Mouse (Mus musculus): ENCODE data around the gene Gm20388. TPM values are rescaled to one million over a fixed set of nuclear protein-coding genes. Genes with fewer than 3 reads are reported as not detected.

Gm20388 gene
- polyA plus RNA-seq, 1 experiment from 2014 or later = 1.4 TPM

DNA sequence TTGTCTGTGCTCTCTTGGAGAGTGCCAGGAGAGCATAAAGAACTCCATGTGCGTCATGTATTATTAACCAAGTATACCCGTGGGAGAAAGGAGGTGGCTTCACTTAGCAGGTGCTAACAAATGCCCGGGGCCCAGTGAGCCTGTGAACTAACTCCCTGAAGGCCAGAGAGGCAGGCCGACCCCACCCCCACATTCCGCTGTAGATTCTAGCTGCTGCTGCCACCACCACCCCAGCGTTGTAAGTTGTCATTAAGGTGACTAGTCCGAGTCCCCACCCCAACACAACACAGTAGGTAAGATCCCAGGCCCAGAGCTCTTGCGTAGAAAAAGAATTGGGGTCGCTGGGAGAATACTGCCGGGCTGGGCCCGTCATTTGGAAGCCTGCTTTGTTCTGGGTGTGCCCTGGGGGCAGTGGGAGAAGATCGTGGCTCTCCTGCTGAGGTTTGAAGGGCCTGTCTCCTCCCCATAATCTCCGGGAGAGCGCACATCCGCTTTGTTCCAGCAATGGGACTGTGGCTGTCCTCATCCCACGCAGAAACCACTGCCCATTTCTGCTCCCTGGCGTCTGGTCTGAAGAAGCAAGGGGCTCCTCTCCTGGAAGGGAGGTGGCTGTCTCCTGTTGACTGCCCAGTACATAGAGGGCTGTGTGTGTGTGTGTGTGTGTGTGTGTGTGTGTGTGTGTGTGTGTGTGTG lies 1214.1 kb downstream of the Gm20388 start:
- no peak overlapping the region for H3K4me2 ChIP-seq (ENCODE audit: low read depth, low read length)
- no peak overlapping the region for H3K4me3 ChIP-seq (ENCODE audit: low read depth, low read length)
- H3K27ac ChIP-seq (ENCODE audit: low read length) = no peak overlapping the region
- no peak for ATAC-seq (ENCODE audit: low read depth)
- no peaks in the 10 kb centered on the region for H3K9me3 ChIP-seq (replicated peaks; ENCODE audit: control insufficient read depth, low read length)
- WGBS (ENCODE audit: insufficient replicate concordance) = 7% methylated on average over 17 of the region's 17 CpGs
- peaks cover 99% of the 10 kb centered on the region for H3K27me3 ChIP-seq (ENCODE audit: control insufficient read depth, insufficient read depth, low read depth, low read length)
- H3K9ac ChIP-seq (ENCODE audit: low read depth, low read length) = no peak overlapping the region
- H3K4me1 ChIP-seq (ENCODE audit: control insufficient read depth, low read depth, low read length) = no peaks in the 10 kb centered on the region
- H3K36me3 ChIP-seq (ENCODE audit: control insufficient read depth, insufficient read depth) = no peaks in the 10 kb centered on the region

DNA sequence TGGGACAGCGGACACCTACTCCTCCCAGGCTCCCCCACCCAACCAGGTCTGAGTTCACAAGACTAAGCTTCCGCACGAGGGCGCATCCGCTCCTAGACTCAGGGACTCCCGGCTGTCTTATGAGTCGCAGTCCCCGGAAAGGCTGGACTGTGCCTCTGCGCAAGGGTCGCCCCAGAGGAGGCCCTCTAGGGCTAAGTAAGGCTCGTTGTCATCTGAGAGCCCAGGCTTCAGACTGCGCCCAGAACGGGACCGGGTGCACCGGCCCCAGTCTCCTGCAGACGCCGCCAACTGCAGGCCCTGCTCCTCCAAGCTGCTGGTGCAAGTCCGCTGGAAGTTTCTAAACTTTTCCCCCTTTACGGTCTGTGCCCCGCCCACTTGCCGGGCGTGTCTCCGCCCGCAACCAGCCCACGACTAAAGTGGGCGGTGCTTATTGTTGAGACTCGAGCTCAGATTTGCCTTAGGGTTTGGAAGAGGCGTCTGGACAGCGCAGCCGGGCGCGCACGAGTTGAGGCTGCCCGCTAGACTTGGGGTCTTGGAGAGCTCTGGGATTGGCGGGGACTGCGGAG lies 1214.8 kb downstream of the Gm20388 start:
- peaks cover 99% of the 10 kb centered on the region for H3K27me3 ChIP-seq (ENCODE audit: control insufficient read depth, insufficient read depth, low read depth, low read length)
- no peak overlapping the region for H3K27ac ChIP-seq (ENCODE audit: low read length)
- no peaks in the 10 kb centered on the region for H3K4me1 ChIP-seq (ENCODE audit: control insufficient read depth, low read depth, low read length)
- peak overlapping the region; percentile 24; the same call in 1 of the 2 replicates for H3K4me3 ChIP-seq (ENCODE audit: low read depth, low read length)
- no peaks in the 10 kb centered on the region for H3K36me3 ChIP-seq (ENCODE audit: control insufficient read depth, insufficient read depth)
- H3K4me2 ChIP-seq (ENCODE audit: low read depth, low read length) = peak overlapping the region; percentile 21; the same call in 1 of the 2 replicates
- ATAC-seq (ENCODE audit: low read depth) = 0 out of 2 replicates have a peak, but pooled peaks have one; percentile 30
- H3K9me3 ChIP-seq (replicated peaks; ENCODE audit: control insufficient read depth, low read length) = no peaks in the 10 kb centered on the region
- WGBS (ENCODE audit: insufficient replicate concordance) = 1% methylated on average over 36 of the region's 36 CpGs
- H3K9ac ChIP-seq (ENCODE audit: low read depth, low read length) = no peak overlapping the region

DNA sequence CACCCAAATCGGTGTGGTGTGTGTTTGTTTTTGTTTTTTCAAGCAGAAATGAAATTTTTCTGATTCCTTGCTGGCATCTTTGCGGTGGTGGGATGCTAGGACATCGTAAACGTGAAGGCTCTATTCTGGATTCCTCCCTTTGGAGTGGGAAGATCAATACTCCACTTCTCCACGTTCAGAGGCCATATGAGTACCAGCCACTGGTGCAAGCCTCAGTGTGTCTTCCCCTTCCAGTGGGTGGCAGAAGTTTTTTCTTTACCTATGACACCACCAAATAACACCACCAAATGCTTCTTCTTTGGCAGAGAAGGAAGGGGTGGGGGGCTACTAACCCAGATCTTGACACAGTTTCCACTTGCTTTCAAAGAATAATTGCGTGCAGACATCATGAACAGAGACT lies 1215.5 kb downstream of the Gm20388 start:
- Histone ChIP-seq H3K27ac (ENCODE audit: low read length) (no peak overlapping the region), H3K4me3 (ENCODE audit: low read depth, low read length) (no peak overlapping the region), H3K36me3 (ENCODE audit: control insufficient read depth, insufficient read depth) (no peaks in the 10 kb centered on the region), H3K4me2 (ENCODE audit: low read depth, low read length) (no peak overlapping the region), H3K9me3 (replicated peaks; ENCODE audit: control insufficient read depth, low read length) (no peaks in the 10 kb centered on the region), H3K9ac (ENCODE audit: low read depth, low read length) (no peak overlapping the region), H3K27me3 (ENCODE audit: control insufficient read depth, insufficient read depth, low read depth, low read length) (peaks cover 97% of the 10 kb centered on the region), H3K4me1 (ENCODE audit: control insufficient read depth, low read depth, low read length) (no peaks in the 10 kb centered on the region)
- no peak for ATAC-seq (ENCODE audit: low read depth)
- 6% methylated on average over 6 of the region's 6 CpGs for WGBS (ENCODE audit: insufficient replicate concordance)

DNA sequence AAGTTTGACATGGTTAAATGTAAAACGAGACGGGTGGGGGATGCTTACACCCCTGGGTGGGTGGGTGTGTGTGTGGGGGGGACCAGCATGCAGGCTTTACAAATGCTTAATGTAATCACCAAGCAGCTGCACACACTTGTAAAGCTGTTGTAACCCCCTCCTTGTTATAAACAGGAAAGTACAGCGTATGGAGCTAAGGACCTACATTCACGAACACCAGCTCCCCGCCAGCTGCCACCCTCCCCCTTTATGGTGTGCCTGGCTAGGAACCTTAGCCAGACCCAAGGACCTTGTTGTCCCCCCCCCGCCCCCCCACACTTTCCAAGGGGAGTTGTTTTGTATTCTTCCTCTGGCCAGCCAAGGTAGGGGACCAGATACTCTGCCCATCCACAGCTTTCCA lies 1216.1 kb downstream of the Gm20388 start:
- H3K27ac ChIP-seq (ENCODE audit: low read length) = no peak overlapping the region
- H3K9ac ChIP-seq (ENCODE audit: low read depth, low read length) = no peak overlapping the region
- no peak overlapping the region for H3K4me3 ChIP-seq (ENCODE audit: low read depth, low read length)
- no peaks in the 10 kb centered on the region for H3K4me1 ChIP-seq (ENCODE audit: control insufficient read depth, low read depth, low read length)
- no peaks in the 10 kb centered on the region for H3K36me3 ChIP-seq (ENCODE audit: control insufficient read depth, insufficient read depth)
- no peak overlapping the region for H3K4me2 ChIP-seq (ENCODE audit: low read depth, low read length)
- H3K9me3 ChIP-seq (replicated peaks; ENCODE audit: control insufficient read depth, low read length) = no peaks in the 10 kb centered on the region
- WGBS (ENCODE audit: insufficient replicate concordance) = 18% methylated on average over 6 of the region's 6 CpGs
- no peak for ATAC-seq (ENCODE audit: low read depth)
- H3K27me3 ChIP-seq (ENCODE audit: control insufficient read depth, insufficient read depth, low read depth, low read length) = peaks cover 93% of the 10 kb centered on the region

DNA sequence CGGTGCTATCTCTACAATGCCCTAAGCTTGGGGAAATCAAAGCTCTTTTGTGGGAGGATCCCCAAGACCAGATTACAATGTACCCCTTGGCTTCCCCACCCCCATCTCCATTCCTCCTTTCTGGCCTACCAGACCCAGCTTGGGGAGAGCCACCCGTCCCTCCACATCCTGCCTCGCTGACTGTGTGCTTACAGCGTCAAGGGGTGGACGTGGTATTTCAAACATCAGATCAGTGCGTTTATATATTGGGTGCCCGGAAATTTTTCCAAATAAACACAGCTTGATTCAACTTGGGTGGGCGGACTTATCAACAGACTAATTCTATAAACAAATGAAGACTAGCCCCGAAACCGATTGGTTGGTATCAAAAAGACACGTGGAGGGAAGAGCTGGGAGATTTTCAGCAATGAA lies 1216.7 kb downstream of the Gm20388 start:
- H3K4me2 ChIP-seq (ENCODE audit: low read depth, low read length) = no peak overlapping the region

DNA sequence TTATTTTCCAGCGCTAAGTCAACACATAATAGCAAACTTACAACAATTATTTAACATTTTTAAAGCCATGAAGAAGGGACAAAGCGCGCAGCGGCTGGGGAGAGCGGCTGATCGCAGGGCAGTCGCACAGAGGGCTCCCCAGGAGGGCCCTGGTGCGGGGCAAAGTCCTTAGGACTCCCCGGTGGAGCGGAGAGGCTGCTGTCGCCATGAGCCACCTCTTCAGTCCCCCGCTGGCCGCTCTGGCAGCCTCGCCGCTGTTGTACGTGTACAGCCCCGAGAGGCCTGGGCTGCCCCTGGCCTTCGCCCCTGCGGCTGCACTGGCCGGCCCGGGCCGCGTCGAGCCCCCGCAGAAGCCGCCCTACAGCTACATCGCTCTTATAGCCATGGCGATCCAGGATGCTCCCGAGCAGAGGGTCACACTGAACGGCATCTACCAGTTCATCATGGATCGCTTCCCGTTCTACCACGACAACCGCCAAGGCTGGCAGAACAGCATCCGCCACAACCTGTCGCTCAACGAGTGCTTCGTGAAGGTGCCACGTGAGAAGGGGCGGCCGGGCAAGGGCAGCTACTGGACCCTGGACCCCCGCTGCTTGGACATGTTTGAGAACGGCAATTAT lies 1217.2 kb downstream of the Gm20388 start, which contains the start of gene Foxl1:
Foxl1 (plus strand) TSS at position 185 of the 620 bp plus-strand sequence.
- WGBS (ENCODE audit: insufficient replicate concordance) = 3% methylated on average over 43 of the region's 43 CpGs
- Histone ChIP-seq H3K9me3 (replicated peaks; ENCODE audit: control insufficient read depth, low read length) (no peaks in the 10 kb centered on the region), H3K27me3 (ENCODE audit: control insufficient read depth, insufficient read depth, low read depth, low read length) (peaks cover 82% of the 10 kb centered on the region), H3K9ac (ENCODE audit: low read depth, low read length) (no peak within 1 kb of the TSS), H3K4me2 (ENCODE audit: low read depth, low read length) (no peak within 1 kb of the TSS), H3K36me3 (ENCODE audit: control insufficient read depth, insufficient read depth) (no peaks in the 10 kb centered on the region), H3K4me3 (ENCODE audit: low read depth, low read length) (no peak within 1 kb of the TSS), H3K4me1 (ENCODE audit: control insufficient read depth, low read depth, low read length) (no peaks in the 10 kb centered on the region), H3K27ac (ENCODE audit: low read length) (no peak within 1 kb of the TSS)
- ATAC-seq (ENCODE audit: low read depth) = no peak

More for the DNA sequence above, 1216.7 kb downstream of the Gm20388 start:
- Histone ChIP-seq H3K36me3 (ENCODE audit: control insufficient read depth, insufficient read depth) (no peaks in the 10 kb centered on the region), H3K9me3 (replicated peaks; ENCODE audit: control insufficient read depth, low read length) (no peaks in the 10 kb centered on the region), H3K4me1 (ENCODE audit: control insufficient read depth, low read depth, low read length) (no peaks in the 10 kb centered on the region), H3K27me3 (ENCODE audit: control insufficient read depth, insufficient read depth, low read depth, low read length) (peaks cover 87% of the 10 kb centered on the region), H3K9ac (ENCODE audit: low read depth, low read length) (no peak overlapping the region), H3K4me3 (ENCODE audit: low read depth, low read length) (no peak overlapping the region), H3K27ac (ENCODE audit: low read length) (no peak overlapping the region)
- ATAC-seq (ENCODE audit: low read depth) = no peak
- 4% methylated on average over 11 of the region's 11 CpGs for WGBS (ENCODE audit: insufficient replicate concordance)

DNA sequence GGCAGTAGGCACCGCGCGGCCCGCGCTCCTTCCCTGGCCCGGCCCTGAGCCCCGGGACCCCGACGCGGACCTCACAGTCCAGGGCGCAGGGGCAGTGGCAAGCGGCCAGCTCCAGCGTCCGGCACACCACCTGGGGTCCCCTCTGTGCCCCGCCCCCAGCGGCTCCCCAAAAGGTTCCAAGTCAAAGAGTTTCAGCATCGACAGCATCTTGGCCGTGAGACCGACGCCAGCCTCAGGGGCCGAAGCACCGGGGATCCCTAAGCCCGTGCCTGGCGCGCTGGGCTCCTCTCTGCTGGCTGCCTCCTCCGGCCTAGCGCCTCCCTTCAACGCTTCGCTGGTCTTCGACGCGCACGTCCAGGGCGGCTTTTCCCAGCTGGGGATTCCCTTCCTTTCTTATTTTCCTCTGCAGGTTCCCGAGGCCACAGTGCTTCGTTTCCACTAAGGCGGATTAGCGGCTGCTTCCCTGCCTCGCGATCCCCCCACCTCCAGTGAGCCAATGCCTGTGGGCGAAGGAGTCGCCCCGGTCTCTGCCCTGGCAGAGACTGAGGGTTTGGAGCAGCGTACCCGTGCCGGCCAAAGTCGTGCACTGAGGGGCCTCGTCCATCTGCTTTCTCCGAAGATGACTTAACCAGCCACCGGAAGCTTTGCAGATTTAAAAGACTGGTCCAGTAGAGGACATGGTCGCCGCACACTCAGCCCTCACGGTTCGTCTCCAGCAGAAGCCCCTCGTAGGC lies 1218.1 kb downstream of the Gm20388 start:
- Histone ChIP-seq H3K4me2 (ENCODE audit: low read depth, low read length) (no peak overlapping the region), H3K4me1 (ENCODE audit: control insufficient read depth, low read depth, low read length) (no peaks in the 10 kb centered on the region), H3K9me3 (replicated peaks; ENCODE audit: control insufficient read depth, low read length) (no peaks in the 10 kb centered on the region), H3K4me3 (ENCODE audit: low read depth, low read length) (no peak overlapping the region), H3K36me3 (ENCODE audit: control insufficient read depth, insufficient read depth) (no peaks in the 10 kb centered on the region), H3K27me3 (ENCODE audit: control insufficient read depth, insufficient read depth, low read depth, low read length) (peaks cover 73% of the 10 kb centered on the region), H3K9ac (ENCODE audit: low read depth, low read length) (no peak overlapping the region), H3K27ac (ENCODE audit: low read length) (no peak overlapping the region)
- WGBS (ENCODE audit: insufficient replicate concordance) = 3% methylated on average over 55 of the region's 55 CpGs
- ATAC-seq (ENCODE audit: low read depth) = no peak

DNA sequence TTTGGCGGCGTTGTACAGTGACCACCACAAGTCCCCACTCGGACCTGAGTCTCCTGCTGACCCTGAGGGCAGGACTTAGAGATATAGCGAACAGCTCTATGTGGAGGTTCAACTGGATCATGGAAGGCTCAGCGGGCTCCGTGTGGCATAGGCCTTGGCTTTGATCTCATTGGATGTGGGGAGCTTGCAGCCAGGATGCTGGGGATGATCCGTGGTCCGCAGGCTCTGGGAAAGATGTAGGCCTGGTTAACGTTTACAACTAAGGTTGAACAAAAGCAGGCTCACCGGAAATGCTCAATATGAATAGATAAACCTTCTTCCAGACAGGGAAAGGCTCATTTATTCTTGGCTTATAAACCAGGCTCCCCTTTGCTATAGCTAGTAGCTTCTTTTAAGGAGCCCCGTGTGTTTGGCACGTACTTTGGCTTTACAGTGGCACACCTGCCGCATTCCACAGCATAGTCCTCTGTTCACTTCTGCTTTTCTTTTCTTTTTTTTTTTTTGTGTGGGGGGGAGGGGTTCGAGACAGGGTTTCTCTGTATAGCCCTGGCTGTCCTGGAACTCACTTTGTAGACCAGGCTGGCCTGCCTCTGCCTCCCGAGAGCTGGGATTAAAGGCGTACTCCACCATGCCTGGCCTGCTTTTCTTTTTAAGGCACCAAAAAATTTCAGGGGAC lies 1218.8 kb downstream of the Gm20388 start:
- WGBS (ENCODE audit: insufficient replicate concordance) = 12% methylated on average over 16 of the region's 16 CpGs
- Histone ChIP-seq H3K9me3 (replicated peaks; ENCODE audit: control insufficient read depth, low read length) (no peaks in the 10 kb centered on the region), H3K36me3 (ENCODE audit: control insufficient read depth, insufficient read depth) (no peaks in the 10 kb centered on the region), H3K27ac (ENCODE audit: low read length) (no peak overlapping the region), H3K27me3 (ENCODE audit: control insufficient read depth, insufficient read depth, low read depth, low read length) (peaks cover 68% of the 10 kb centered on the region), H3K4me3 (ENCODE audit: low read depth, low read length) (no peak overlapping the region), H3K4me1 (ENCODE audit: control insufficient read depth, low read depth, low read length) (no peaks in the 10 kb centered on the region), H3K9ac (ENCODE audit: low read depth, low read length) (no peak overlapping the region), H3K4me2 (ENCODE audit: low read depth, low read length) (no peak overlapping the region)
- ATAC-seq (ENCODE audit: low read depth) = no peak

Data from liver, embryonic 16.5 days (tissue).